Mouse (Mus musculus) CH12.LX (cell line): ENCODE results near the gene 4930562C15Rik. TPM values are rescaled to one million over a fixed set of nuclear protein-coding genes. Genes with fewer than 3 reads are reported as not detected.

Experiments
- DNase-seq: peaks from one replicate; pipeline ENCODE4 v3.0.0-alpha.2; 2013; ENCODE audit errors: extremely low read depth
- H3K27ac ChIP-seq: 2 replicates; pipeline ENCODE4 v1.5.1; 2012; ENCODE audit warnings: low read depth, mild to moderate bottlenecking, control low read depth, moderate library complexity; ENCODE audit not compliant: insufficient read depth
- H3K27me3 ChIP-seq: replicated peaks from 2 replicates; pipeline ENCODE3; 2012; ENCODE audit warnings: inconsistent platforms
- H3K36me3 ChIP-seq, 2 experiments: replicated peaks in 1 of 2; 2 replicates each; pipeline versions ENCODE3 to v1.6.1; 2012; ENCODE audit warnings: inconsistent platforms in 1 of 2, low read length in 1 of 2, mild to moderate bottlenecking in 1 of 2, mixed read lengths in 1 of 2, moderate library complexity in 1 of 2; ENCODE audit not compliant: control insufficient read depth in 1 of 2, insufficient read depth in 1 of 2
- H3K4me1 ChIP-seq, 2 experiments: 2 replicates each; pipeline ENCODE4 v1.6.1; 2012; ENCODE audit warnings: inconsistent platforms in 1 of 2, moderate library complexity in 1 of 2; ENCODE audit not compliant: insufficient read depth in 2 of 2, control insufficient read depth in 1 of 2
- H3K4me2 ChIP-seq: 2 replicates; pipeline ENCODE4 v1.6.1; 2012; ENCODE audit warnings: low read depth, mild to moderate bottlenecking, control low read depth; ENCODE audit not compliant: poor library complexity, insufficient read depth, severe bottlenecking
- H3K4me3 ChIP-seq, 3 experiments: fragments of 150-350 bp in 1 of 3; sonication (generic) in 1 of 3; replicated peaks in 1 of 3; 2 replicates each; pipeline versions ENCODE3 to v1.5.1; 2011 to 2012; ENCODE audit warnings: low read depth in 2 of 3, low read length in 2 of 3, mild to moderate bottlenecking in 2 of 3, moderate library complexity in 2 of 3, control low read depth in 1 of 3, improper control_type of control experiment in 1 of 3, inconsistent platforms in 1 of 3, mixed read lengths in 1 of 3; ENCODE audit not compliant: poor library complexity in 1 of 3
- H3K79me2 ChIP-seq: replicated peaks from 2 replicates; pipeline ENCODE4 v1.6.1; 2012; ENCODE audit warnings: mild to moderate bottlenecking, moderate library complexity; ENCODE audit not compliant: control insufficient read depth, poor library complexity, insufficient read depth, severe bottlenecking; ENCODE audit errors: extremely low read depth
- H3K9ac ChIP-seq: 2 replicates; pipeline ENCODE4 v1.6.1; 2012; ENCODE audit warnings: low read depth, mild to moderate bottlenecking, control low read depth, moderate library complexity; ENCODE audit not compliant: insufficient read depth
- H3K9me3 ChIP-seq: replicated peaks from 2 replicates; pipeline ENCODE3; 2012; ENCODE audit warnings: low read length, inconsistent platforms, mixed read lengths
- CHD2 ChIP-seq: IDR thresholded peaks from 2 replicates; pipeline ENCODE4 v1.6.1; 2011; ENCODE audit warnings: low read length, improper control_type of control experiment
- E2F4 ChIP-seq: IDR thresholded peaks from 2 replicates; pipeline ENCODE4 v1.6.1; 2011; ENCODE audit warnings: low read depth, low read length, improper control_type of control experiment; ENCODE audit not compliant: insufficient replicate concordance
- ETS1 ChIP-seq: conservative IDR thresholded peaks from 2 replicates; pipeline ENCODE4 v1.6.1; 2012; ENCODE audit warnings: low read depth, mild to moderate bottlenecking, inconsistent platforms, low read length, improper control_type of control experiment, moderate library complexity
- JUN ChIP-seq: IDR thresholded peaks from 2 replicates; pipeline ENCODE4 v1.6.1; 2011; ENCODE audit warnings: low read depth, mild to moderate bottlenecking, low read length, improper control_type of control experiment, moderate library complexity; ENCODE audit not compliant: insufficient read depth
- MYC ChIP-seq: IDR thresholded peaks from 2 replicates; pipeline ENCODE4 v1.6.1; 2011; ENCODE audit warnings: low read depth, mild to moderate bottlenecking, improper control_type of control experiment, low read length
- PAX5 ChIP-seq: IDR thresholded peaks from 2 replicates; pipeline ENCODE4 v1.6.1; 2012; ENCODE audit warnings: low read length, inconsistent platforms, mixed read lengths
- POLR2AphosphoS2 ChIP-seq: IDR thresholded peaks from 2 replicates; pipeline ENCODE4 v1.6.1; 2011; ENCODE audit warnings: low read depth, low read length, improper control_type of control experiment
- RAD21 ChIP-seq: IDR thresholded peaks from 2 replicates; pipeline ENCODE4 v1.6.1; 2011; ENCODE audit warnings: low read depth, mild to moderate bottlenecking, low read length, improper control_type of control experiment, moderate library complexity
- TCF12 ChIP-seq: IDR thresholded peaks from 2 replicates; pipeline ENCODE4 v1.6.1; 2014; ENCODE audit warnings: low read depth, mild to moderate bottlenecking, inconsistent platforms, low read length, improper control_type of control experiment
- USF2 ChIP-seq: conservative IDR thresholded peaks from 2 replicates; pipeline ENCODE4 v1.6.1; 2011; ENCODE audit warnings: low read depth, low read length, improper control_type of control experiment
- ZMIZ1 ChIP-seq: IDR thresholded peaks from 2 replicates; pipeline ENCODE4 v1.6.1; 2012; ENCODE audit warnings: low read depth, mild to moderate bottlenecking, inconsistent platforms, low read length, improper control_type of control experiment
- dilution Hi-C: fragments of 300-500 bp; cut with MboI; formaldehyde crosslinking; loops from 2 replicates; pipeline ENCODE4 v1.14.3; 2020; ENCODE audit warnings: low sequenced_read_pairs; ENCODE audit not compliant: extremely low pct_unique_long_range_greater_than_20kb, extremely low pct_ligation_motif_present
- in situ Hi-C: fragments of 300-500 bp; cut with MboI; formaldehyde crosslinking; loops from 3 replicates; pipeline ENCODE4 v1.14.3; 2019; ENCODE audit warnings: low sequenced_read_pairs, low pct_ligation_motif_present, low pct_unique_long_range_greater_than_20kb, mixed read lengths
- polyA plus RNA-seq: library from polyadenylated mRNA; unstranded; fragments of >175 nt; gene quantifications from 2 replicates; pipeline ENCODE4 v1.2.1, GENCODE M21; 2012; ENCODE audit warnings: low read depth; ENCODE audit not compliant: insufficient read length
- total RNA-seq, 2 experiments: library from RNA; depleted of rRNA; stranded (reverse); fragments of 300-350 nt in 1 of 2; fragments of >200 nt in 1 of 2; gene quantifications; 2 replicates each; pipeline ENCODE4 v1.2.3; 2012 to 2014

Gene 4930562C15Rik
- total and polyA plus RNA-seq, 3 experiments: 0.13 to 0.80 (median 0.20) TPM

GRCm38 (mm10) chr16:4899711-4900110 lies 64.5 kb downstream of the 4930562C15Rik start:
- DNase-seq: no peak
- H3K36me3 ChIP-seq: peaks cover 0 to 2% of the 10 kb centered on the region in 2 experiments
- in situ Hi-C loops (no loop called here), dilution Hi-C loops (no loop called here)
- peaks cover 8 to 22% of the 10 kb centered on the region in 2 experiments for H3K4me1 ChIP-seq
- no peak overlapping the region for H3K4me2 ChIP-seq
- H3K9me3 ChIP-seq: no peaks in the 10 kb centered on the region
- TF ChIP-seq JUN: no peak
- TF ChIP-seq POLR2AphosphoS2: no peak
- no peak for TF ChIP-seq PAX5
- TF ChIP-seq E2F4: no peak
- no peak for TF ChIP-seq ZMIZ1
- no peak for TF ChIP-seq RAD21
- no peak for TF ChIP-seq TCF12
- no peaks in the 10 kb centered on the region for H3K27me3 ChIP-seq
- H3K4me3 ChIP-seq: no peak overlapping the region
- H3K27ac ChIP-seq: no peak overlapping the region
- no peak overlapping the region for H3K9ac ChIP-seq
- no peaks in the 10 kb centered on the region for H3K79me2 ChIP-seq

GRCm38 (mm10) chr16:4901167-4901566 lies 66.0 kb downstream of the 4930562C15Rik start:
- Histone ChIP-seq H3K27ac (no peak overlapping the region), H3K4me1 (peaks cover 8 to 22% of the 10 kb centered on the region in 2 experiments), H3K9ac (no peak overlapping the region), H3K4me3 (no peak overlapping the region), H3K9me3 (no peaks in the 10 kb centered on the region), H3K4me2 (no peak overlapping the region), H3K36me3 (peaks cover 0 to 2% of the 10 kb centered on the region in 2 experiments), H3K79me2 (no peaks in the 10 kb centered on the region), H3K27me3 (no peaks in the 10 kb centered on the region)
- dilution Hi-C loops (no loop called here), in situ Hi-C loops (no loop called here)
- no peak for DNase-seq
- TF ChIP-seq CHD2: no peak

GRCm38 (mm10) chr16:4902390-4902789 lies 67.2 kb downstream of the 4930562C15Rik start:
- no peak overlapping the region for H3K27ac ChIP-seq
- no peaks in the 10 kb centered on the region for H3K9me3 ChIP-seq
- no peak for TF ChIP-seq ETS1
- no peak for TF ChIP-seq USF2
- TF ChIP-seq CHD2: no peak
- no peak for TF ChIP-seq PAX5
- TF ChIP-seq MYC: no peak
- no peak for TF ChIP-seq E2F4
- TF ChIP-seq, all 38 proteins: peak for 0
- peaks cover 6 to 19% of the 10 kb centered on the region in 2 experiments for H3K4me1 ChIP-seq
- H3K79me2 ChIP-seq: no peaks in the 10 kb centered on the region
- DNase-seq: no peak
- dilution Hi-C loops: no loop called here
- H3K36me3 ChIP-seq: no peaks in the 10 kb centered on the region
- no peaks in the 10 kb centered on the region for H3K27me3 ChIP-seq
- in situ Hi-C loops: no loop called here
- no peak overlapping the region for H3K9ac ChIP-seq
- H3K4me2 ChIP-seq: no peak overlapping the region
- no peak overlapping the region for H3K4me3 ChIP-seq
